Mouse (Mus musculus): ENCODE measurements at regions not wholly inside any gene's neighbourhood (a gene's known extent, or its start where the extent isn't known, plus 50 kb on each side); places are given as distances from the start of the nearest gene placed in this dataset.

- DNase-seq: no peak
Measured at GRCm38 (mm10) chr14:65476699-65477098, 118.5 kb downstream of the Zfp395 start.

DNA sequence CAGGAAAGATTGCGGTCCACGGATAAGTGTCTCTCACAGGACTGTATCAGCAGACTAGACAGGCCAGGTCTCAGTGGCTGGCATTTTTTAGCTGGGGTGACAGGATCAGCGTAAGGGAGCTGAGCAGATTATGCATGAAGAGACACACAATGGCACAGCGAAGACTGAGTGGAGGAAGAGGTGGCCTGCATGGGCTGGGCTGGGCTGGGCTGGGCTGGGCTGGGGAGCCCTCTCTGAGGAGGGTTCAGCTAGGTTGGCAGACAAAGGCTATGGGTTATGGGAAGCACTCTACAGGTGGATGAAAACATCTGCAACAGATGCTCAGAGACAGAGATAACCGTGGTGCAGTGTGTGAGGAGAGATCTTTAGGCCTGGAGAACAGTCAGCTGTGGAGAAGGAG, 121.6 kb downstream of the Zfp395 start:
- peak; percentile 17 for DNase-seq

- DNase-seq: peak; percentile 28
Measured at GRCm38 (mm10) chr14:65480398-65480797, 122.2 kb downstream of the Zfp395 start.

Measured in heart, adult 11 months (tissue).